Mouse (Mus musculus) gastrocnemius, adult 18-20 months (tissue): ENCODE data around the gene Ydjc. TPM values are rescaled to one million over a fixed set of nuclear protein-coding genes. Genes with fewer than 3 reads are reported as not detected.
"Not testable (repeated sequence)": the region's sequence is repeated elsewhere in the genome, so short reads cannot be mapped to it uniquely, and the experiment has no call there.

ENCODE experiments used
- DNase-seq: peaks from one replicate; pipeline ENCODE4 v3.0.0; 2021; ENCODE audit warnings: low spot score
- total RNA-seq, 2 experiments: library from RNA; stranded (reverse); gene quantifications; 2 replicates each; pipeline ENCODE4 v1.2.3; 2021

The Ydjc gene
- total RNA-seq, 2 experiments from 2014 or later: 0.17 TPM; not detected in 1

- DNase-seq: no peak
Observed at GRCm38 (mm10) chr16:17151874-17152273, 7.5 kb downstream of the Ydjc start.

DNA sequence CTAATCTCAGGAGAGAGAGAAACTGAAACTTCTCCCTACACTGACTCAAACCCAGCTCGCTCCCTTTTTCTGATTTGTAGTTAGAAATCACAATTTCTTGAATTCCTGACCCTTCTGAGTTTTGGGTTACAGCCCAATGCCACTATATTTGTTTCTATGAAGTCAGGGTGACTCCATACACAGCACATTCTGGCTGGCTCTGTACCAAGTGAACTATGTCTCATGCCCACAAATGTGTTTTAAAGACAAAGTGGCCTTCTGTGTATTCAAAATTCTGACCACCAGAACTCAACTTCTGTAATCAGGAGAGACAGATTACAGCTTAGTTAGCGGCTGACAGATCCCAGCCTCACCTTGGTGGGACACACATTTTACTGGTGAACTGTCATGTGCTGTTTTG lies 9.9 kb downstream of the Ydjc start:
- no peak for DNase-seq

GRCm38 (mm10) chr16:17165478-17165877 lies 21.1 kb downstream of the Ydjc start:
- DNase-seq: not testable (repeated sequence)

- DNase-seq: no peak
Observed at GRCm38 (mm10) chr16:17167179-17167578, 22.8 kb downstream of the Ydjc start.

GRCm38 (mm10) chr16:17168049-17168448 lies 23.6 kb downstream of the Ydjc start:
- no peak for DNase-seq

DNA sequence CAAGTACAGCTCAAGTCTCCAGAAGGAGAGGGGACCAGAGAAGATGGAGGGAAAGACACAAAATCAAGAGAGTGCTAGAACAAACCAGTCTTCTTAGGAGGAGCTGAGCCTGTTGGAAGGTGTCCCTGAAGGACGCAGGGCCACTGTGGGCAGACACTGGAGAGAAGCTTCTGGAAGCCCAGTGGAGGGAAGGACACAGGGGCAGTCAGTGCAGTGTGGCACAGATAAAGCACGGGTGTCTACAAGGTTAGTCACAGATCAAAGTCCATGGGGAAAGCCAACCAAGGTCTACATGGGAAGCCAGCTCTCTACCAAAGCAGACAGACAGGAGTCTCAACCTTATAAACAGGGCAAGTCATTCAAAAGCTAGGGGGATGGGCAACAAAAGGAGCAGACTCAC lies 31.3 kb downstream of the Ydjc start:
- no peak for DNase-seq

GRCm38 (mm10) chr16:17177623-17178170 lies 33.3 kb downstream of the Ydjc start:
- DNase-seq: no peak

DNA sequence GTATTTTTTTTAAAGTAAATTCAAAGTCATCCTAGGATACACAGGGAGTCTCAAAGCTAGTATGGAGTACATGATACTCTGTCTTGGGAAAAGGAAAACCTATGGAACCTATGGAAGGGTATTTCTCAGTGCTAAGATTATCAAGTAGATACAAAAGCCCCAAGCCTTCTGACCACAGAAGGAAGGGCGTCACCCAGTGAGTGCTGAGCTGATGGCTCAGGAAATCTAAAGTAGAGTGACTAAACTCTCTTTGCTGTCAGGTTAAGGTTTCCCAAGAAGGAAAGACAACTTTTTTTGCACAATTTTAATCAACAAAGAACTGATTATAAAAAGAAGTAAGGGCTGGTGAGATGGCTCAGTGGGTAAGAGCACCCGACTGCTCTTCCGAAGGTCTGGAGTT lies 35.3 kb downstream of the Ydjc start:
- no peak for DNase-seq

GRCm38 (mm10) chr16:17181382-17181781 lies 37.0 kb downstream of the Ydjc start:
- peak; percentile 54 for DNase-seq

DNA sequence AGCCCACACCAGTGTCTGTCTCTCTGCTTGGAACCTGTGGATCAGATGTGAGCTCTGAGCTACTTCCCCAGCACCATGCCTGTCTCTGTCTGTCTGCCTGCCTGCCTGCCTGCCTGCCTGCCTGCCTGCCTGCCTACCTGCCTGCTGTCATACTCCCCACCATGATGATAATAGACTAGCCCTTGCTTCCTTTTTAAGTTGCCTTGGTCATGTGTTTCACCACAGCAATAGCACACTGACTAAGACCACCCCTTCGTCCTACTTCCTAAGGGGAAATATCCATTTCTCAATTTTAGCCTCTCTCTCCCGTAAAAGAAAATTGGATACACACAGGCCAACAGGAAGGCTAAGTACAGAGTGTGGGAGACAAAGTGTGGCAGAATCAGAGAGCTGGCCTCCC lies 37.7 kb downstream of the Ydjc start:
- DNase-seq: no peak

DNA sequence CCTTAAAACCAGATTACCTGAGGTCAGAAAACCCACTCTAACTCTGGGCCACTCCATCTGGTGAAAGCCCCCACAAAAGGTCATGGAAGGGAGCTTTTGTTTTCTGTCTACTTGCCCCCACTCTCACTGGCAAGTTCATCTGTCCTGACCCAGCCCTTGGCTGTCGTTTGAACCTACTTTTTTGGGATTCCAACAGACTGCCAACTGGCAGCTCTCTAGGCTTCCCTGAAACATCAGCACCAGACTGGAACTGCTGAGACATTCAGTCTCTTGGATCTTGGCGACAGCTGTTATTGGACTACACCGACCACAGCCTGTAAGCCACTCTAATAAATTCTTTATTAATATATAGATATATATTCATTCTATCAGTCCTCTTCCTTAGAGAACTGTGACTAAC lies 38.6 kb downstream of the Ydjc start:
- peak; percentile 62 for DNase-seq

GRCm38 (mm10) chr16:17185475-17185874 lies 41.1 kb downstream of the Ydjc start:
- no peak for DNase-seq

DNA sequence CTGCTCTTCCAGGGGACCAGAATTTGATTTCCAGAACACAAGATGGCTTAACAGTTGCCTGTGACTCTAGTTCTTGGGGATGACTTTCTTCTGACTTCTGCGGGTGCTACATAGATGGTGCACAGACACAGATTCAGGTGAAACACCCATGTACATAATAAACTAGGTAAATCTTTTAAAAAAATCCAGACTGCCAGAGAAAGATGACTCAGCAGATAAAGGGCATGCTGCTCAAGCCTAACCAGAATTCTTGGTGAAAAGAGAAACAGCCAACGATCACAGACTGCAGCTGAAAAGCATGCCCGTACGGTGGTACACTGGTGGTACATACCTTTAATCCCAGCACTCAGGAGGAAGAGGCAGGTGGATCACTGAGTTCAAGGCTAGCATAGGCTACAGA lies 49.4 kb downstream of the Ydjc start:
- no peak for DNase-seq

DNA sequence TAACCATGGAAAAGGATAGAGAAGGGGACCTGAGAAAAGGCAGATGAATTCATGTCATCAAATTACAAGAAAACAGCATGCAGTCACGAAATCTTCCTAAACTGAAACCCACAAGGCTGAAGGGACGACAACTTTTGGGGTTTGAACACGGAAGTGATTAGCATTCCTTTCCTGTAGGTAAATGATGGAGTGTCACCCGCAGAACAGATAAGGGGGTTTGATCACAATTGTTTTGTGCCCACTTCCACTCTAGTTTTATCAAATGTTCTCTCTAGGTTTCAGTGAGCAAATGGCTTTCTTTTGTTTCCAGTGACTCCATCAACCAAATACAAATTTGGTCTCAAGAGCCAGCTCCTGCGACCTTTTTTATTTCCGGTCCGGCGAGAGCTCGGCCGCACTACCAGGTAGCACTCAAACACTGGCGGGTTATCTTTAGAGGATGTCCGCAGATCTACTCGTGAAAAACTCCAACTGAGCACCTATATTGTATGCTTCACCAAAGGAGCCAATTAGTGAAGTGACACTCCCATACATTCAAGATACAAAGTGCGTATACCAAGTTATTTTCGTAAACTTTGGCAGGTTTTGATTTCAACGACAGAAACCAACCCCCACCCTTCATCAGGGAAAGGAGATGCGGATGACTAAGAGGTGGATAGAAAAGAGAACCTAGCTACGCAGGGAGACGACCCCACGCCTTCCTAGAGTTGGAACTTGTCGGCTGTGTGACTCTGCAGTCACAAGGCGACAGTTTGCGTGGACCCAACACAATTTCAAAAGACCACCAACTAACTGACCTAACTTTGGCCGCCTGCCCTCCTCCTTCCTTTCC lies 55.9 kb downstream of the Ydjc start:
- DNase-seq: no peak

DNA sequence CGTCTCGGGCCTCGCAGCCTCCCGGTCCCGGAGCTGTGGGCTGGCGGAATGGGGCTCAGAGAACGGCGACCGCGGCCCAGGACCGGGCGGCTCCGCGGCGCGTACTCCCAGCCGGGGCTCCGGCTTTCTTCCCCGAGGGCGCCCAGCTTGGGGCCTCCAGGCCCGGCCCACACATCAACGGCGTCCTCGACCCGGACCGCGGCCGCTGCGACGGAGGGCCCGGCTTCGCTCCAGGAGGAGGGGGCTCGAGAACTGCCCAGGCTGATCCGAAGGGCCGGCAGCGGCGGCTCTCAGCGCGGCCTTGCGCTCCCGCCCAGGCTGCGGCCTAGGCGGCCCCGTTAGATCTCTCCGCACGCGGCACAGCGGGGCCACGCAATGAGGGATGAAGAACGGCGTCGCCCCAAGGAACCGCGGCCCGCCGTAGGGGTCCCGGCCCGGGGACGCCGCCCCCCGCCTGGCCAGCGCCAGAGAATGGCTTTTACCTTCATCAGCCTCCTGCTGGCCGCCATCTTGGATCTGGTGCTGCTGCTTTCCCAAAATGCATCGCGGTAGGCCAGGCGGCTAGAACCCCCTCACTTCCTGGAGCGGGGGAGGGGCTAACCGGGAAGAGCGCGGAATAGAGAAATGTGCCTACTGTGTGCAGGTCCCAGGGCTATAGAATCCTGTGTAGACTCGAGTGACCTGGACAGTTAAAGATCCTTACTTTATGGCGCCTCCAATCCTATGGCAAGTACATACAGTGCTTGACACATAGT lies 56.7 kb downstream of the Ydjc start:
- peak; percentile 84 for DNase-seq

- no peak for DNase-seq
Observed at GRCm38 (mm10) chr16:17201977-17202376, 57.6 kb downstream of the Ydjc start.

DNA sequence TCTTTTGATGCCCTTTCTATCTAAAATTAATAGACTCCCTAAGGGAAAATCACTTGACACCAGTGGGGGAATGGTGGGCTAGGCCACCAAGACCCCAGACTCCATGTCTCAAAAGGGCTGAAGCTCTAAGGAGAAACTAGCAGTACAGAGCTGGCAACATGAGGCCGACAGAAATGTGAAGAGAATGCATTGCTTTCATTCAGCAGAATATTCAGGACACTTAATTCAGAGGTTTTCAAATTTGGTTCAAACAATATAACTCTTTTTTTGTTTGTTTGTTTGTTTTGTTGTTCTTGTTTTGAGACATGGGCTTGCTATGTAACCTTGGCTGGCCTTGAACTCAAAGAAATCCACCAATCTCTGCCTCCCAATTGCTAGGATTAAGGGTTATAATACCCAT lies 58.1 kb downstream of the Ydjc start, which contains the start of gene Ube2l3:
Gene Ube2l3 (minus strand): TSS at position 101 of the 400 bp plus-strand sequence.
- DNase-seq: no peak

- DNase-seq: peak; percentile 40
Observed at GRCm38 (mm10) chr16:17204990-17205389, 60.6 kb downstream of the Ydjc start.

- peak; percentile 75 for DNase-seq
Observed at GRCm38 (mm10) chr16:17208389-17209361, 64.3 kb downstream of the Ydjc start, which contains the start of gene Rimbp3. Rimbp3 (plus strand) TSS chr16:17208603.

- no peak for DNase-seq
Observed at GRCm38 (mm10) chr16:17209404-17209960, 65.1 kb downstream of the Ydjc start.
